Mouse (Mus musculus) MEL (cell line): ENCODE data around the gene Cdk17. TPM values are rescaled to one million over a fixed set of nuclear protein-coding genes. Genes with fewer than 3 reads are reported as not detected.
A peak's percentile ranks its signal among the peaks of the same experiment; 100 is the strongest.

Experiments used
- DNase-seq: peaks from one replicate; pipeline ENCODE4 v3.0.0; 2011; ENCODE audit warnings: low read depth, low spot score
- H3K27ac ChIP-seq: 2 replicates; pipeline ENCODE4 v1.5.1; 2012; ENCODE audit warnings: low read depth, mild to moderate bottlenecking, control low read depth, low read length, moderate library complexity; ENCODE audit not compliant: control insufficient read depth
- H3K27me3 ChIP-seq, 2 experiments: fragments of 150-350 bp in 1 of 2; sonication (generic) in 1 of 2; 2 replicates each; pipeline ENCODE4 v1.6.1; 2012; ENCODE audit warnings: low read length in 2 of 2, mild to moderate bottlenecking in 2 of 2, improper control_type of control experiment in 1 of 2, moderate library complexity in 1 of 2; ENCODE audit not compliant: insufficient read depth in 2 of 2, control insufficient read depth in 1 of 2
- H3K36me3 ChIP-seq, 2 experiments: 2 replicates each; pipeline ENCODE4 v1.6.1; 2012 to 2014; ENCODE audit warnings: low read length in 2 of 2, improper control_type of control experiment in 1 of 2, inconsistent platforms in 1 of 2, mild to moderate bottlenecking in 1 of 2; ENCODE audit not compliant: insufficient read depth in 2 of 2, control insufficient read depth in 1 of 2
- H3K4me1 ChIP-seq, 2 experiments: fragments of 150-350 bp in 1 of 2; sonication (generic) in 1 of 2; 2 replicates each; pipeline ENCODE4 v1.6.1; 2012; ENCODE audit warnings: low read length in 2 of 2, improper control_type of control experiment in 1 of 2, mild to moderate bottlenecking in 1 of 2; ENCODE audit not compliant: insufficient read depth in 2 of 2, control insufficient read depth in 1 of 2
- H3K4me3 ChIP-seq, 2 experiments: fragments of 150-350 bp in 1 of 2; sonication (generic) in 1 of 2; 2 replicates each; pipeline ENCODE4 v1.5.1; 2012; ENCODE audit warnings: low read depth in 2 of 2, low read length in 2 of 2, mild to moderate bottlenecking in 2 of 2, moderate library complexity in 2 of 2, control low read depth in 1 of 2, improper control_type of control experiment in 1 of 2; ENCODE audit not compliant: control insufficient read depth in 1 of 2, insufficient read depth in 1 of 2
- H3K79me2 ChIP-seq: 2 replicates; pipeline ENCODE4 v1.6.1; 2012; ENCODE audit warnings: mild to moderate bottlenecking, low read length, moderate library complexity; ENCODE audit not compliant: control insufficient read depth, poor library complexity, insufficient read depth
- H3K9ac ChIP-seq: 2 replicates; pipeline ENCODE4 v1.6.1; 2012; ENCODE audit warnings: low read depth, mild to moderate bottlenecking, control low read depth, low read length, moderate library complexity; ENCODE audit not compliant: control insufficient read depth, poor library complexity, severe bottlenecking
- H3K9me3 ChIP-seq: fragments of 150-350 bp; sonication (generic); replicated peaks from 2 replicates; pipeline ENCODE4 v1.6.1; 2012; ENCODE audit warnings: mild to moderate bottlenecking, low read length, improper control_type of control experiment, moderate library complexity; ENCODE audit not compliant: insufficient read depth
- CHD1 ChIP-seq: IDR thresholded peaks from 2 replicates; pipeline ENCODE4 v1.6.1; 2012; ENCODE audit warnings: low read depth, mild to moderate bottlenecking, inconsistent platforms, low read length, improper control_type of control experiment
- CHD2 ChIP-seq: IDR thresholded peaks from 2 replicates; pipeline ENCODE4 v1.6.1; 2011; ENCODE audit warnings: low read length, improper control_type of control experiment
- CTCF ChIP-seq, 3 experiments: IDR thresholded peaks in 2 of 3; conservative IDR thresholded peaks in 1 of 3; 2 replicates each; pipeline ENCODE4 v1.5.1; 2011 to 2012; ENCODE audit warnings: low read length in 3 of 3, low read depth in 2 of 3, mild to moderate bottlenecking in 2 of 3, improper control_type of control experiment in 1 of 3, inconsistent platforms in 1 of 3, mixed read lengths in 1 of 3, moderate library complexity in 1 of 3; ENCODE audit not compliant: control insufficient read depth in 1 of 3, insufficient read depth in 1 of 3, poor library complexity in 1 of 3, severe bottlenecking in 1 of 3
- ELF1 ChIP-seq: IDR thresholded peaks from 2 replicates; pipeline ENCODE4 v1.6.1; 2014; ENCODE audit warnings: low read depth, mild to moderate bottlenecking, inconsistent platforms, low read length, improper control_type of control experiment, moderate library complexity
- EP300 ChIP-seq, 2 experiments: IDR thresholded peaks; 2 replicates each; pipeline ENCODE4 v1.6.1; 2011; ENCODE audit warnings: improper control_type of control experiment in 2 of 2, low read length in 2 of 2, low read depth in 1 of 2, mild to moderate bottlenecking in 1 of 2
- ETS1 ChIP-seq: IDR thresholded peaks from 2 replicates; pipeline ENCODE4 v1.6.1; 2012; ENCODE audit warnings: low read depth, mild to moderate bottlenecking, inconsistent platforms, low read length, improper control_type of control experiment, moderate library complexity
- GABPA ChIP-seq: IDR thresholded peaks from 2 replicates; pipeline ENCODE4 v1.6.1; 2012; ENCODE audit warnings: low read depth, mild to moderate bottlenecking, inconsistent platforms, low read length, improper control_type of control experiment, moderate library complexity
- GATA1 ChIP-seq: IDR thresholded peaks from 2 replicates; pipeline ENCODE4 v1.6.1; 2011; ENCODE audit warnings: low read depth, low read length, improper control_type of control experiment
- JUND ChIP-seq: IDR thresholded peaks from 2 replicates; pipeline ENCODE4 v1.6.1; 2011; ENCODE audit warnings: low read depth, mild to moderate bottlenecking, improper control_type of control experiment, low read length
- KAT2A ChIP-seq: conservative IDR thresholded peaks from 2 replicates; pipeline ENCODE4 v1.6.1; 2012; ENCODE audit warnings: low read depth, low read length, improper control_type of control experiment, inconsistent platforms
- MEF2A ChIP-seq: IDR thresholded peaks from 2 replicates; pipeline ENCODE4 v1.6.1; 2014; ENCODE audit warnings: low read depth, mild to moderate bottlenecking, inconsistent platforms, low read length, improper control_type of control experiment; ENCODE audit not compliant: poor library complexity, insufficient replicate concordance, severe bottlenecking; ENCODE audit errors: extremely low read depth
- MXI1 ChIP-seq: IDR thresholded peaks from 2 replicates; pipeline ENCODE4 v1.6.1; 2011; ENCODE audit warnings: mild to moderate bottlenecking, low read depth, low read length, improper control_type of control experiment
- MYB ChIP-seq: IDR thresholded peaks from 2 replicates; pipeline ENCODE4 v1.6.1; 2011; ENCODE audit warnings: mild to moderate bottlenecking, low read depth, low read length, improper control_type of control experiment
- MYC ChIP-seq: IDR thresholded peaks from 2 replicates; pipeline ENCODE4 v1.6.1; 2011; ENCODE audit warnings: low read depth, mild to moderate bottlenecking, low read length, improper control_type of control experiment, moderate library complexity
- NRF1 ChIP-seq: IDR thresholded peaks from 2 replicates; pipeline ENCODE4 v1.6.1; 2014; ENCODE audit warnings: low read depth, mild to moderate bottlenecking, inconsistent platforms, low read length, improper control_type of control experiment, moderate library complexity; ENCODE audit not compliant: poor library complexity, insufficient read depth, severe bottlenecking
- POLR2A ChIP-seq, 2 experiments: IDR thresholded peaks; 2 replicates each; pipeline ENCODE4 v1.6.1; 2011 to 2012; ENCODE audit warnings: low read length in 2 of 2, mild to moderate bottlenecking in 2 of 2, control low read depth in 1 of 2, improper control_type of control experiment in 1 of 2, low read depth in 1 of 2, moderate library complexity in 1 of 2; ENCODE audit not compliant: control insufficient read depth in 1 of 2, insufficient read depth in 1 of 2, poor library complexity in 1 of 2
- POLR2AphosphoS2 ChIP-seq: IDR thresholded peaks from 2 replicates; pipeline ENCODE4 v1.6.1; 2011; ENCODE audit warnings: low read length, improper control_type of control experiment
- SIN3A ChIP-seq: IDR thresholded peaks from 2 replicates; pipeline ENCODE4 v1.6.1; 2012; ENCODE audit warnings: low read length, improper control_type of control experiment, inconsistent platforms
- TAL1 ChIP-seq: IDR thresholded peaks from 2 replicates; pipeline ENCODE4 v1.6.1; 2012; ENCODE audit warnings: mild to moderate bottlenecking, inconsistent platforms, low read length, moderate library complexity, mixed read lengths
- ZKSCAN1 ChIP-seq: IDR thresholded peaks from 2 replicates; pipeline ENCODE4 v1.6.1; 2012; ENCODE audit warnings: low read depth, mild to moderate bottlenecking, inconsistent platforms, low read length, improper control_type of control experiment, moderate library complexity
- ZNF384 ChIP-seq: IDR thresholded peaks from 2 replicates; pipeline ENCODE4 v1.6.1; 2012; ENCODE audit warnings: low read depth, mild to moderate bottlenecking, inconsistent platforms, low read length, improper control_type of control experiment
- polyA plus RNA-seq, 2 experiments: library from polyadenylated mRNA; stranded (reverse) in 1 of 2; unstranded in 1 of 2; fragments of >175 nt in 1 of 2; fragments of >200 nt in 1 of 2; gene quantifications; 2 replicates each; pipeline versions ENCODE4 v1.2.1 to v1.2.4; 2012; ENCODE audit warnings: low replicate concordance in 2 of 2, low read depth in 1 of 2; ENCODE audit not compliant: insufficient read length in 2 of 2, insufficient read depth in 1 of 2, missing spikeins in 1 of 2
- total RNA-seq: library from RNA; depleted of rRNA; stranded (reverse); fragments of 300-350 nt; gene quantifications from 2 replicates; pipeline ENCODE4 v1.2.3, GENCODE M21; 2012

Cdk17 gene
- total and polyA plus RNA-seq, 3 experiments = 25.6 to 155 (median 32.9) TPM

- Histone ChIP-seq H3K36me3 (peaks cover 0 to 37% of the 10 kb centered on the region in 2 experiments; a peak in 3 of 4 replicates), H3K79me2 (peaks cover 65% of the 10 kb centered on the region), H3K9me3 (no peaks in the 10 kb centered on the region), H3K27ac (peak overlapping the region; percentile 34), H3K4me1 (peaks cover 18 to 23% of the 10 kb centered on the region in 2 experiments), H3K4me3 (peak overlapping the region in 1 of 2 experiments; percentile 34; a peak in 2 of 4 replicates), H3K9ac (peak overlapping the region; percentile 28), H3K27me3 (no peaks in the 10 kb centered on the region)
- TF ChIP-seq EP300 (IDR thresholded peaks at IDR 0.05; ENCODE audit: low read depth in 1 of 2, low read length in 2 of 2) (peak; percentile 18 to 50; a peak in 3 of 4 replicates), SIN3A (peak; percentile 40; the same call in 1 of the 2 replicates), GATA1 (peak; percentile 87), ELF1 (no peak)
- no peak for DNase-seq
Measured at GRCm38 (mm10) chr10:93163711-93164488, 3.2 kb downstream of the Cdk17 start.

GRCm38 (mm10) chr10:93165416-93166381, 5.0 kb downstream of the Cdk17 start:
- Histone ChIP-seq H3K4me1 (peaks cover 18 to 20% of the 10 kb centered on the region in 2 experiments), H3K36me3 (peaks cover 0 to 38% of the 10 kb centered on the region in 2 experiments; a peak in 3 of 4 replicates), H3K9ac (no peak overlapping the region), H3K27me3 (no peaks in the 10 kb centered on the region), H3K27ac (no peak overlapping the region), H3K9me3 (no peaks in the 10 kb centered on the region), H3K79me2 (peaks cover 75% of the 10 kb centered on the region), H3K4me3 (no peak overlapping the region)
- DNase-seq = no peak
- TF ChIP-seq GATA1 = no peak
- no peak for TF ChIP-seq MXI1
- no peak for TF ChIP-seq JUND
- no peak for TF ChIP-seq ETS1
- no peak for TF ChIP-seq ELF1
- TF ChIP-seq NRF1 = no peak
- TF ChIP-seq CTCF (IDR thresholded peaks at IDR 0.05 in 2 of 3, conservative IDR thresholded peaks at IDR 0.05 in 1 of 3; ENCODE audit: control insufficient read depth in 1 of 3, insufficient read depth in 1 of 3, low read depth in 2 of 3, low read length in 3 of 3, poor library complexity in 1 of 3, severe bottlenecking in 1 of 3) = no peak
- TF ChIP-seq GABPA = no peak
- TF ChIP-seq POLR2AphosphoS2 = no peak
- TF ChIP-seq MYC = no peak
- no peak for TF ChIP-seq KAT2A
- TF ChIP-seq EP300 (IDR thresholded peaks at IDR 0.05; ENCODE audit: low read depth in 1 of 2, low read length in 2 of 2) = no peak
- no peak for TF ChIP-seq CHD1
- TF ChIP-seq POLR2A (IDR thresholded peaks at IDR 0.05; ENCODE audit: control insufficient read depth in 1 of 2, insufficient read depth in 1 of 2, low read depth in 1 of 2, low read length in 2 of 2, poor library complexity in 1 of 2) = no peak
- no peak for TF ChIP-seq MYB
- no peak for TF ChIP-seq MEF2A
- TF ChIP-seq CHD2 = no peak
- no peak for TF ChIP-seq TAL1
- TF ChIP-seq ZKSCAN1 = no peak
- no peak for TF ChIP-seq ZNF384
